Mouse (Mus musculus) neural tube, embryonic 11.5 days (tissue): ENCODE data around the gene Arid1a. TPM values are rescaled to one million over a fixed set of nuclear protein-coding genes. Genes with fewer than 3 reads are reported as not detected.

ENCODE experiments used
- ATAC-seq: fragments of 200-750 bp; cut with Nextera tagmentation; 2 replicates; pipeline ENCODE4 v1.8.0; 2017; ENCODE audit warnings: moderate number of reproducible peaks, mild to moderate bottlenecking, moderate TSS enrichment, moderate library complexity; ENCODE audit not compliant: insufficient read depth, low FRiP score, low TSS enrichment
- DNase-seq: peaks from one replicate; pipeline ENCODE4 v3.0.0-alpha.2; 2015; ENCODE audit warnings: low spot score
- H3K27ac ChIP-seq: fragments of 300-500 bp; sonication (generic); 2 replicates; pipeline ENCODE4 v1.5.1; 2014; ENCODE audit warnings: low read depth, mild to moderate bottlenecking, low read length
- H3K27me3 ChIP-seq: fragments of 300-500 bp; sonication (generic); 2 replicates; pipeline ENCODE4 v1.6.1; 2014; ENCODE audit warnings: mild to moderate bottlenecking, low read length, mixed read lengths; ENCODE audit not compliant: control insufficient read depth, insufficient read depth
- H3K36me3 ChIP-seq: fragments of 300-500 bp; sonication (generic); 2 replicates; pipeline ENCODE4 v1.6.1; 2014; ENCODE audit warnings: mild to moderate bottlenecking, low read length, moderate library complexity, mixed read lengths; ENCODE audit not compliant: control insufficient read depth, insufficient read depth
- H3K4me1 ChIP-seq: fragments of 300-500 bp; sonication (generic); 2 replicates; pipeline ENCODE4 v1.6.1; 2014; ENCODE audit warnings: low read length, mixed read lengths; ENCODE audit not compliant: control insufficient read depth, insufficient read depth
- H3K4me2 ChIP-seq: fragments of 300-500 bp; sonication (generic); 2 replicates; pipeline ENCODE4 v1.6.1; 2014; ENCODE audit warnings: low read depth, mild to moderate bottlenecking, moderate library complexity
- H3K4me3 ChIP-seq: fragments of 300-500 bp; sonication (generic); 2 replicates; pipeline ENCODE4 v1.5.1; 2014; ENCODE audit warnings: low read depth, low read length
- H3K9ac ChIP-seq: fragments of 300-500 bp; sonication (generic); 2 replicates; pipeline ENCODE4 v1.6.1; 2014; ENCODE audit warnings: mild to moderate bottlenecking, low read length
- H3K9me3 ChIP-seq: fragments of 300-500 bp; sonication (generic); 2 replicates; pipeline ENCODE4 v1.6.1; 2016; ENCODE audit warnings: low read length; ENCODE audit not compliant: control insufficient read depth
- WGBS: fragments of 180-500 bp; shearing (Covaris S2); extraction: QIAGEN DNeasy Blood & Tissue Kit; methylation state at CpG from one replicate; pipeline ENCODE4 v1.1.7; 2014; 5-methylcytosine and 5-hydroxymethylcytosine counted together
- polyA plus RNA-seq: library from polyadenylated mRNA; unstranded; fragments of >200 nt; fragmentation: Nextera tagmentation; extraction: Ambion mirVana; gene quantifications from 2 replicates; pipeline ENCODE4 v1.2.1, GENCODE M21; 2014

The Arid1a gene
- polyA plus RNA-seq, 1 experiment from 2014 or later: 42.5 TPM

DNA sequence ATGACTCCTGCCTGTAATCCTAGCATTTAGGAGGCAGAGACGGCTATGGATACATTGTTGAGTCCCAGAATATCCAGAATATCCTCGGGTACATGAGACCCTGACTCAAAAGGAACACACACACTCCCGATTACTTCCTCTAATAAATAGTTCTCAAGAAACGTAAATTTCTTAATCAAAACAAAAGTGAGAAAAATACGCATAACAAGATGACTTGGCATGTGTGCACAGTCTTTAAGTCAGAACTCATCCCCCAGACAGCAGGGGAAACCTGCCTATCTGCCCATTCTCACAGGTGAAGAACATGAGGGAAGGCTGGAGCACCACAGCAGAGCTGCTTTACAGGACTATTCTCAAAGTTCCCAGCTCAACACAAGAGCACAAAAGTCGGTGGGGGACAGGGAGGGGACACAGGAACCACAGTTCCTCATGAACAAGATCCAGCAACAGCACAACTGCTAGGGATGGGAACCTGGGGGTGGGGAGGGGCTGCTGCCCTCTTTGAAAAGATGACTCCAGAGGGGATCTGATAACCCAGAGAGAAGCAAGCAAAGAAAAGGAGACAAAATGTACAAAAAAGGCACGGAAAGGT is 6.3 kb downstream of the Arid1a start:
- Histone ChIP-seq H3K27me3 (no peaks in the 10 kb centered on the region), H3K4me3 (peak overlapping the region; percentile 100), H3K9me3 (no peaks in the 10 kb centered on the region), H3K27ac (no peak overlapping the region), H3K4me1 (peaks cover 22% of the 10 kb centered on the region), H3K4me2 (peak overlapping the region; percentile 99), H3K36me3 (peaks cover 2% of the 10 kb centered on the region), H3K9ac (peak overlapping the region; percentile 100)
- ATAC-seq (no peak), DNase-seq (no peak)
- 57% methylated on average over 7 of the region's 7 CpGs for WGBS

DNA sequence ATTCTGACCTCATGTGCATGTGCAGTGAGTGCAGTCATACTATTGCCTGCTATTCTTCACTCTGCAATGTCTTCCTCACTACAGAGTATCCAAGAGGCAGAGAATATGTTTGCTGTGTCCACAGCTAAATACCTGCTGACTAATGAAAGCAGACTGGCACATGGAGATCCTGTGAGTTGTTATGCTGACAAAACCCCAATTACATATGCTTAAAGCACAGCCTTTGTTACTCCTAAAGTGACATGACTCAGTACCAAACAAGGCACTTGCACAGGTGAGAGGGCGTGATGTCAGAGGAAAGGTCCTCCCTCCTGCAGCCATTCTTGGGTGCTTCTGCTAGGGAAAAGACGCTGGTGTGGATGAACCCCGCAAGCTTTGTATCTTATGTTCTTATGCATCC is 21.3 kb downstream of the Arid1a start:
- Histone ChIP-seq H3K9me3 (no peaks in the 10 kb centered on the region), H3K4me3 (no peak overlapping the region), H3K4me2 (no peak overlapping the region), H3K27ac (no peak overlapping the region), H3K4me1 (peaks cover 38% of the 10 kb centered on the region), H3K36me3 (peaks cover 2% of the 10 kb centered on the region; the same call in 1 of the 2 replicates), H3K27me3 (no peaks in the 10 kb centered on the region), H3K9ac (no peak overlapping the region)
- 91% methylated on average over 3 of the region's 3 CpGs for WGBS
- no peak for DNase-seq
- no peak for ATAC-seq

DNA sequence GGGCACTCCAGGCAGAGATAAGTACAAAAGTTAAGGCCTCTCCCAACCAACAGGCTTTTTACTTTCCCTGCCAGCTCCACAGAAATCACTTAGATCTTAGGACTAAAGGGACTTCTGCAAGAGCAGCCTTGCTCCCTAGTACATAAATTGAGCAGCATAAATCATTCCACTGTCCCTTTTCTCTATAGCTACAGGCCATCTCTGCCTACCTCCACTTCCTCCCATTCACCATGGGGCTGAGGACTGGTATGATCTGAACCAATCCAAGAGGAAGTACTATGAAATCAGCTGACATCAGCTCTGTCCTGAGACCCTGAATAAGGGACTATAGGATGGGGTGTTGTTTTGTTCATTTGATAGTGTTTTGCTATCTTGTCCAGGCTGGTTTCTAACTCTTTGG is 26.4 kb downstream of the Arid1a start:
- H3K4me1 ChIP-seq: peaks cover 61% of the 10 kb centered on the region
- DNase-seq: no peak

DNA sequence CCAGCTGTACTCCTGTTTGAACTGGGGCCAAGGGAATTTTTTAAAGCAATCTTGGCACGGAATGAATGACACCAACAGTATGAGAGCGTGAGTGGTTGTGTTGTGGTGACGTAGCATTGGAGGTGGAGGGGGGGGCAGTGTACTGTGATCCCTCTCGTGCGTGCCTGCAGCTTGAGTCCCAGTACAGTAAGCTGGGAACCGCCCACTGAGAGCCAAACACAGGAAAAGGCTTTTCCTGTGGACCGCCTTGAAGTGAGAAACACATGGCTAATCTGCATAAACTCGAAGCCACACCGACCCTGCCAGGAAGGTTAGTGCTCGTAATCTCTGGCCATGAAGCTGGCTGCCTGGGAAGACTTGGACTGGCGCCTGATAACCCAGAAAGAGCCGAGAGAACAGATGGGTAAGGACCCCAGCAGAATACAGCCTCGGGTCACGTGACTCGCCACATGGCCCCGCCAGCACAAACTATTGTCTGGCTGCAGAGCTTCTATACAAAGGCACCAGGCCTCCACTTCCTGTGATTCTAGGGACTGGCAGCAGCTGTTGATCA is 27.0 kb downstream of the Arid1a start:
- H3K36me3 ChIP-seq: no peaks in the 10 kb centered on the region; the same call in none of the 2 replicates
- H3K9me3 ChIP-seq: no peaks in the 10 kb centered on the region
- peaks cover 61% of the 10 kb centered on the region for H3K4me1 ChIP-seq
- H3K27me3 ChIP-seq: no peaks in the 10 kb centered on the region
- peak overlapping the region; percentile 33 for H3K9ac ChIP-seq
- peak overlapping the region; percentile 39 for H3K4me2 ChIP-seq
- whole genome bisulfite sequencing: 4% methylated on average over 16 of the region's 16 CpGs
- DNase-seq: peak; percentile 86
- peak; percentile 94 for ATAC-seq
- peak overlapping the region; percentile 86 for H3K27ac ChIP-seq
- no peak overlapping the region for H3K4me3 ChIP-seq

More for the DNA sequence above, 26.4 kb downstream of the Arid1a start:
- H3K27me3 ChIP-seq: no peaks in the 10 kb centered on the region
- H3K9me3 ChIP-seq: no peaks in the 10 kb centered on the region
- peak overlapping the region; percentile 33; the same call in 1 of the 2 replicates for H3K9ac ChIP-seq
- peak overlapping the region; percentile 86 for H3K27ac ChIP-seq
- H3K4me3 ChIP-seq: no peak overlapping the region
- H3K4me2 ChIP-seq: peak overlapping the region; percentile 39
- ATAC-seq: peak; percentile 69
- no peaks in the 10 kb centered on the region; the same call in none of the 2 replicates for H3K36me3 ChIP-seq

DNA sequence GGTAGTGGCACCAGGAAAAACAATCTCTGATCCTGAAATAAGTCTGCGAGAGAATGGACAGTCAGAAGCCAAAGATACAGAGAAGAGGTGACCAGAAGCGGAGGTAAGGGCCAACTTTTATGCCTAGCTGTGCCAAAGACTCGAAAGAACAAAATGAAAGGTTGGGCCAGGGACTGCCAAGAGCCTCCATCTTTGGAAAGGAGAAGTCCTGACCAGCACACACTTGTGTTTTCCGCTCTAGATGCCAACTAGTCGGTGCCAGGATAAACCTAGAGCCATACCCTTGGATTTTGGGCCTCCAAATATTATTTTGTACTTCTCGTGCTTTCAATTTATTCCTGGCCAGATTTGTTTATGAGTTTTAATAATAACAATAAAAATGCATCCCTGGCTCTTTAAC is 27.6 kb downstream of the Arid1a start:
- Histone ChIP-seq H3K9ac (no peak overlapping the region), H3K4me1 (peaks cover 56% of the 10 kb centered on the region), H3K36me3 (no peaks in the 10 kb centered on the region; the same call in none of the 2 replicates), H3K27ac (peak overlapping the region; percentile 86; the same call in 1 of the 2 replicates), H3K27me3 (no peaks in the 10 kb centered on the region), H3K4me3 (no peak overlapping the region), H3K9me3 (no peaks in the 10 kb centered on the region), H3K4me2 (peak overlapping the region; percentile 39)
- ATAC-seq: no peak
- 71% methylated on average over 6 of the region's 6 CpGs for WGBS
- no peak for DNase-seq

DNA sequence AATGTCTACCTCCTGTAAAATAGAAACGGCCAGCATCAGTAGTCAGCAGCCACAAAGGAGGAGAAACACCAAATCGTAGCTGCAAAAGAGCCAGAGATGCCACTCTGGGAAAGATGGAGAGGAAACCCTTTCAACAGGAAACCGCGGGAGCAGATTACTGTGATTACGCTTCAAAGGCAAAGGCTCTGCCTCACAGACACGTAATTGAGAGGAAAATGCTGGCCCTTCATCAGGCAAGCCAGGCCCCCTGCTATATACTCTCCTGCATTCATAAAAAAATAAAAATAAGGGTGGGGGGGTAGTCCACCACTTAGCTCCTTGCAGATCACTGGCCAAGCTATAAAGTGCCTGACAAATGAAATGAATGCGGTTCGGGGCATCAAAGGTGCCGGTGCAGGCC is 28.3 kb downstream of the Arid1a start:
- no peaks in the 10 kb centered on the region; the same call in none of the 2 replicates for H3K36me3 ChIP-seq
- H3K4me3 ChIP-seq: no peak overlapping the region
- no peaks in the 10 kb centered on the region for H3K27me3 ChIP-seq
- no peak overlapping the region for H3K4me2 ChIP-seq
- DNase-seq (no peak), ATAC-seq (no peak)
- H3K4me1 ChIP-seq: peaks cover 50% of the 10 kb centered on the region
- H3K9me3 ChIP-seq: no peaks in the 10 kb centered on the region
- no peak overlapping the region for H3K9ac ChIP-seq
- WGBS: 29% methylated on average over 9 of the region's 9 CpGs
- H3K27ac ChIP-seq: no peak overlapping the region

DNA sequence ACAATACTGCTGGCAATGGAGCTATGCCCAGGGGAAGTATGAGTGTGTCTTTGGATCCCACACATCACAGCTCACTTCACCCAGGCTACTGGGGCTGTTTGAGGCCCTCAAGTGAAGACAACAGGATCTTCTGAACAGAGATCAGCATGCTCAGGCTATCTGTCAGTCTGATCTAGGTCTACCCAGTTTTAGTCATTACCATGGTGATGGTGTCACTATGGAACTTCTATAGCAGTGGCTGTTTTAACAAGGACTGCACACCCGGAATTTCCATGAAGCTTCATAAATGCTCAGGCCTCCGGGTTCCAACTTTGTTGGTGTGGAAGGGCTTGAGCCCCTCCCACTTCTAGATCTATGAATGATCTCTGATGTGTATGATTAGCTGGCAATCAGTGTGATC is 30.9 kb downstream of the Arid1a start:
- H3K9me3 ChIP-seq: no peaks in the 10 kb centered on the region
- H3K9ac ChIP-seq: no peak overlapping the region
- no peak overlapping the region for H3K4me3 ChIP-seq
- H3K27me3 ChIP-seq: no peaks in the 10 kb centered on the region
- peaks cover 6% of the 10 kb centered on the region for H3K36me3 ChIP-seq
- ATAC-seq: no peak
- DNase-seq: no peak
- H3K4me1 ChIP-seq: peaks cover 28% of the 10 kb centered on the region
- no peak overlapping the region for H3K27ac ChIP-seq
- 80% methylated on average over 2 of the region's 2 CpGs for WGBS
- no peak overlapping the region for H3K4me2 ChIP-seq

DNA sequence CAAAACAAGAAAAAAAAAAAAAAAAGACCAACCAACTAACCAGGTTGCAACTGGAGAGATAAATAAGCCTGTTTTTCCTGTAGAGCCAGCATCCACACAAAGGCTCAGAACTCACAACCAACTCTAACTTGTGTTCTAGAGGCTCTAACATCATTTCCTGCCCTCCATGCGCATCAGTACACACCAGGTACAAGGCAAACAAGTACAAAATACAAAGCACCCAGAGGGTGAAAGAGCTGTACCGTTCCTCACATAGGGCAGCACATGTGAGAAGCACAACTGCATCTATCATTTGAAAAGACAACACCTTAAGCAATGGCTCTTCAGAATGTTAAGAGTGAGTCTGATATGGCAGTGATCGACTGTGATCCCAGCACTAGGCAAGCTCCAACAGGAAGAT is 36.8 kb downstream of the Arid1a start:
- WGBS: 91% methylated on average over 3 of the region's 3 CpGs
- no peaks in the 10 kb centered on the region for H3K4me1 ChIP-seq
- H3K27me3 ChIP-seq: no peaks in the 10 kb centered on the region
- H3K4me2 ChIP-seq: no peak overlapping the region
- no peak for ATAC-seq
- no peak overlapping the region for H3K9ac ChIP-seq
- no peak overlapping the region for H3K27ac ChIP-seq
- peaks cover 23% of the 10 kb centered on the region for H3K36me3 ChIP-seq
- no peak for DNase-seq
- no peak overlapping the region for H3K4me3 ChIP-seq
- H3K9me3 ChIP-seq: no peaks in the 10 kb centered on the region

DNA sequence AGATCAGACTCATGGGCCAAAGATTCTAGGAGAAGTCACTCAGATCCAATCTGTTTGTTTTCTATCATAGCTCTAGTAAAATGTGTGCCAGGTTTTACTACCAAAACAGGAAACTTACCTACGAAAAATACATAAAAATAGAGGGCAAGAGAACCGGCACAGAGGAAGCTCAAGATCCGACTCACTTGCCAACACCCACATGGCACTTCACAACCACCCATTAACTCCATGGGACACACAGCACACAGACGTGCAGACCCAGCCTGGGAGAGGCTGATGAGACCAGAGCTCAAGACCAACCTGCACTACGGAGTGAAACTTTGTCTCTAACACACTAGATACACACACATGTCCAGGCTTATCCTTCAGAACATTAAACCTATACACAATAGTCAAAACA is 43.8 kb downstream of the Arid1a start:
- no peak overlapping the region for H3K4me3 ChIP-seq
- H3K27ac ChIP-seq: no peak overlapping the region
- H3K9me3 ChIP-seq: no peaks in the 10 kb centered on the region
- no peak for DNase-seq
- no peaks in the 10 kb centered on the region for H3K27me3 ChIP-seq
- peaks cover 4% of the 10 kb centered on the region for H3K36me3 ChIP-seq
- no peak overlapping the region for H3K4me2 ChIP-seq
- no peak for ATAC-seq
- no peaks in the 10 kb centered on the region for H3K4me1 ChIP-seq
- WGBS: 92% methylated on average over 5 of the region's 5 CpGs
- H3K9ac ChIP-seq: no peak overlapping the region
